Mouse (Mus musculus) MEL-GATA-1-ER (cell line): ENCODE results near the gene Lrba.

ENCODE experiments used
- DNase-seq: peaks from one replicate; pipeline ENCODE4 v3.0.0-alpha.2; 2012; ENCODE audit warnings: low read depth; ENCODE audit errors: extremely low read depth

Gene Lrba

DNA sequence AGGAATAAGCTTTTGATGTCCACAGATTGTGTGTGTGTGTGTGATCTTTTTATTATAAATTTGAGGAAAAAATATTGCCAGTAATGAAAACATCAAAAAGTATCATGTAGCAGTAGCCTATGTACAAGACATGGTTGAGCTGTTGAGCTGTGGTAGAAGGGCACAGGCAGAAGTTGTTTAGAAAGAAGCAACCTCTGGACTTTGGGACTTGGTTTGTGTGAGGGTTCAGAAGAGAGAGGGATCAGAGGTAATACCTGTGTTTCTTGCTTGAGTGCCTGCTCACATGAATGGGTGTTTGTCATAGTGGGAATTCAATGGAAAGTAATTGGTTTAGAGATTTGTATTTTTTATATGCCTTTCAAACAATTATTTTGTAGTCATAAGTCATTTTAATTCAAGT lies 276.1 kb downstream of the Lrba start:
- no peak for DNase-seq

DNA sequence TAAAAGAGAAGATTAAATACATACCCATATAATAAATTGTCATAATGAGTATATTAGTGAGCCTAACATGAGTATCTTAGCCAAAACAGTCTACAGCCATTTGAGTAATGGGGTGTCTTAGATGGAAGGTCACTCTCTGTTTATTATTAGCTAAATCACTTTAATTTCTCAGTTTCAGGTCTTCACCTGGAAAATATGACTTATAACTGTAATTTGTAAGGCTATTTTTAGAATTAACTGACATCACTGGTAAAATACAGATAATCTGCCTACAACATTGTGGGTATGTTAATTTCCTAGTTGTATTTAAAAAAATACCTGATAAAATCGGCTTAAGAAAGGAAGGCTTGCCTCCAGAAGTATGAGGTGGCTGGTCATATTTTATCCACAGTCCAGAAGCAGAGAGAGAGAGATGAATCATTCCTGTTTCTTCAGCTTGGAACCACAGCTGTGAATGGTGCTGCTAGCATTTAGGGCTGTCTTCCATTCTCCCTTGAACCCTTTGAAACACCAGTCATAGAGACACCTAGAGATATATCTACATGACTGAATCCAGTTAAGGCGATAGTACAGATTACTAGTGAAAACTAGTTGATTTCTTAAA lies 294.1 kb downstream of the Lrba start:
- no peak for DNase-seq

DNA sequence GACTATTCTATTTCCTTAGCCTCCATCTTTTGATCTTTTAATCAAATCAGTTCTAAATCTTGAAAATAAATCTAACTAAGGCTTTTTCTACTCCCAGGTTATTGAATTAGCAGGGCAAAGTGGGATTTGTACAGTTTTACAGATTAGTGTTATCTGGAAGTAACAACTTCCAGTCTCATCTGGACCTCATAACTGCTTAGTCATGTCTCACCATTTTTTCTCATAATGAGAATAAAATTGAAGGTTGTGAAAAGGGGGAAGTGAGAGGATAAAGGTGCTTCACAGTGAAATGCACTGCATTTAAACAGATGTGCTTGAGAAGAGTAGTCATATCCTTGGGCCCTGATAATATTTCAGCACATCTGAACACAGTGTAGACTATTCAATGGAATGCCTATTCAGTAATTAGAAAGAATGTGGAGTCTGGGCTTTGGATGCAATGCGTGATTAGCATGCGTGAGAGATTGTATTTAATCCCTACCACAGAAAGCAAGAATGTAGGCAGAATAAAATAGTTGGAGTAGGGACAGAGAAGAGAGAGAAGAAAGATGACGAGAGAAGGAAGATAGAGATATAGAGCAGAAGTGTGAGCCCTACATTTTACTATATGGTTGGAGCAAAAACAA lies 298.5 kb downstream of the Lrba start:
- DNase-seq, result peak; percentile 33

DNA sequence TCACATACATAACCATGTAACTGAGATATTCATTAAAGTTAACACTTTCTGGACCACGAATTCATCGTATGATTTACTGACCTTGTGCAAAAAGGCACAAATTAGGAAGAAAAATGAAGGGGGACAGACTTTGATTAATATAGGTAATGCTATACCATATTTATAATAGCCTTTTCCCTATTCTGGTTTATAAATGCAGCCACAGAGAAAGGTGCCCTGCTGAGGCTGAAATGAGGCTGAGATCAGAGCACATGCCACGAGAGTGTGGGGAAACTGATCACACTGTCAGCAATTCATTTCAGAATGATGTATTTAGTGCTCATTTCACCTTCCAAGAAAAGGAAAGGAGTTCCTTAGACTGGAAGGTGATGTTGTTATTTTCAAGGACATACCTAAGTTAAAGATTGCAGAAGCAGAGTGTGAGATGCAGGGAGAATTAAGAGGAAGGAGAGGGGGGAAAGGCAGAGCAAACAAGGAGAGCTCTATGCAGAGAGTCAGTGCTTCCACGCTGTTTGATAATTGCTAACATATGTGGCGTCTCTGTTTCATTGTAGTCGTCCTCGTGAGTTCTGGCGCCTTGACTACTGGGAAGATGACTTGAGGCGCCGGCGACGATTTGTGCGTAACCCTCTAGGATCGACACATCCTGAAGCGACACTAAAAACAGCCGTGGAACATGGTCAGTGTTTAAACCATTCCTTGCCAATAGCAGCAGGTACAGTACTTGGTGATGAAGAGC lies 307.2 kb downstream of the Lrba start:
- DNase-seq, result no peak

DNA sequence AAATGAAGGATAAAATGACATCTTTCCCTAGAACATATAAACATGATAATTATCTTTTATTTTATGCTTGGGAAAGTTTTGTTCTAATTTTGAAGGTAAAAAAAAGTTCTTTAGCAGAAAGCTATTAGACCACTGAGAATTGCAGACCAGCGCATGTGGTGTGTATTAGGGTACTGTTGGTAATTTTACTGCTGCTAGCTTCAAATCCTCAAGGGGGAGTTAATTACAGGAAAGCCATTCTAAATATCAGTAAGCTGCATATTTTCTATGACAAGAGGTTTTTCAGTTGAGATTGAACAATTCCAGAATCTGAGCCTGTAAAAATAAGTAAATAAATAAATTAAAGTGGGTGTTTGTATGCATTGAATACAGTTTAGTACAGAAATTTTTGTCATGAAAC lies 312.3 kb downstream of the Lrba start:
- no peak for DNase-seq

DNA sequence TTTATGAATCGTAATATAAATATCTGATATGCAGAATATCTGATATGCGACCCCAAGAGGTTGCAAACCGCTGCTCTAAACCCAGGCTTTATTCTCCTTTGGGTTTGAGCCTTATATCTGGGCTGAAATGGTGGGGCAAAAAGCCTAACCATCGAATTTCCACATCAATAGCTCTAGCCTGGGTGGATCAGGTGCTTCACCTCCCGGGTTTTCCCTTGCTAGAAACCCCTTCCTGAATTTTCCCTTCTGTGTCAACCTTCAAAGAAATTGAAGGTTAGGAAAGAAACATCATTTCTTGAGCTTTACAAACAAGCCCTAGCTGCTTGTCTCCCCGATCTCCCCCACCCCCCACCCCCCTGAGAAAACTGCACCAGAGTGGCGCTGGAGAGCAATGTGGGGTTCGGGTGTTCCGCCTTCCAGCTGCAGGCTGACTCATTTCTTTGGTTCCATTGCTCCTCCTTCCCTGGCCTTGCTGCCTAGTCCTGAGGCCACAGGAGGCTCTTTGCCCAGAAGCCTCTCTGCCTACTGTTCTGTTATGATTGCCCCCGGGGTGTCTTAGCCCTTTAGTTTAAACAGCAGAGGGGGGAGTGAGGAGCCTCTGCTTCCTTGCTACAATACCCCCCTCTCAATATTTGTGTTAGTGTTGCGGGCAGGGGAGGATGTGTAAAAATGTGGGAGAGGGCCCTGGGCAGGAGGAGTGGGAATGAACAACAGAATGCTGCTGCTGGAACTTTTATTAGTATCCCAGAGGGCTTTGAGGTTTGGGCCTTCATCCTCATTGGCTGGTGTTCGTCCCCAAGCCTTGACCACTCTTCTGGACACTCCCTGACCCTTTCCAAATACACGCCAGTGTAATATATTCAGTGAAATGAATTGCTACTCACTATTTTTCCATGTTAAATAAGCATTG lies 314.4 kb downstream of the Lrba start:
- DNase-seq, result no peak

DNA sequence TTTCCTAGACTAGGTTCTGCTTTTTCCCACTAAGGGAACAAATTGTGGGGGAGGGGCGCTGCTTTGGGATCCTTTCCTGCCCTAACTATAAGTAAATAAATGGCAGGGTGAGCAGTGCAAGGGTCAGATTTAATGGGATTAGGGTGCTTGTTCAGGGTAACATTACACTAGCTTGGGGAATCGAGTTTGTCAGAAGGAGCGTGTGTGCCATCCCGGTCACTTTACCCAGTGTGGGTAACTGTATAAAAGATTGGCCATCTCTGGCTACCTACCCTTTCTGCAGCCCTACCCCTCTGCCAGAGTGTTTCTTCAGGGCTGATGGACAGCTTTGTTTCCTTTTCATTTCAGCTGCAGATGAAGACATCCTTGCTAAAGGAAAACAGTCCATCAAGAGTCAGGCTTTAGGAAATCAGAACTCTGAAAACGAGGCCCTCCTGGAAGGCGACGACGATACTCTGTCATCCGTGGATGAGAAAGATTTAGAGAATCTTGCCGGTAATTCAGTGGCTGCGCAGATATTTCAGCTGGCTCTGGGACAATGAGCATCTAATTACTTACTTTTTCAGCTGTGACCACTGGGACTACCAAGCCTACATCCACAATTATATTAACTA lies 315.2 kb downstream of the Lrba start:
- no peak for DNase-seq

DNA sequence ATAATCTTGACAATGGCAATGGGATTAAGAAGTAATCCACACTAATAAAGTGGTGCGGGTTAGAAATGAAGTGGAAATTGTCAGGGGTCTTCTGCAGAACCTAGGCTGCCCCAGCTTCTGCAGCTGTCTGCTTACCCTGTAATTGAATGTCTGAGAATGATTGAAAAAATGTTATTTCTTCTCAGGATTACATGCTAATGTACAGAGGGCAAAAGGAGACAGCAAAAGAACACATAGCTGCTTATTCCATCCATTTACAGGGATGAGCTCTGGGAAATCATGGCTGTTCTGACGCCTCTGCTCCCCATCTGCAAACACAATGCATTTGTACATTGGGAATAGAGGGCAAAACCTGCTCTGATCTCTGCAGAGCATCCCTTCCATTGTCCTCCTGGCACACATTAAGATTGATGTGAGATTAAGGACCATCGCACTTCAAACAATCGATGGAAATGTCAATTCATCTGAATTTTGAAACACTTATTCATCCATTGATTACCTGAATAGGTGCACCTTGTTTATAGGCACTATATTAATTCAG lies 316.7 kb downstream of the Lrba start:
- no peak for DNase-seq

DNA sequence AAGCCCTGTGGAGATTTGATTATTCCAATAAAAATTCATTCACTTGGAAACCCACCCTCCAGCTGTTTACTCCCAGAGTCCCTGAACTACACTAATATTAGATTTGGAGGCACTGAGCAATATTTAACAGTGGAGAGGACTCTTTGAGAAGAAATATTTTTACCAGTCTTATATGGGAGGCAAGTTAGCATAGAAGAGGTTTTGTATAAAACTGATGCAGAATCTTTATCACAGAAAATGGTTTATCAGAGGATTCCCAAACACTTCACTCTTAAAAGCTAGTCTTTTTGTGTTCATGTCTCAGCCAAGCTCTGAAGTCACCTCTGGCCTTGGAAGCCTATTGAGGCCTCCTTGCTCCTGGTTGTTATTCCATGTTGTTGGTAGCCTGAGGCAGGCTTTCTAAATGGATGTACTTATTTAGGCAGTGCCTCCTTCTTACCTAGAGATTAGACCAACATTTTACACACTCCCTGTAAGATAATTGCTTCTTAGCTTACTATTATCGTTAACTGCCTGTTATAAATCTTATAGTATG lies 317.4 kb downstream of the Lrba start:
- DNase-seq, result no peak

DNA sequence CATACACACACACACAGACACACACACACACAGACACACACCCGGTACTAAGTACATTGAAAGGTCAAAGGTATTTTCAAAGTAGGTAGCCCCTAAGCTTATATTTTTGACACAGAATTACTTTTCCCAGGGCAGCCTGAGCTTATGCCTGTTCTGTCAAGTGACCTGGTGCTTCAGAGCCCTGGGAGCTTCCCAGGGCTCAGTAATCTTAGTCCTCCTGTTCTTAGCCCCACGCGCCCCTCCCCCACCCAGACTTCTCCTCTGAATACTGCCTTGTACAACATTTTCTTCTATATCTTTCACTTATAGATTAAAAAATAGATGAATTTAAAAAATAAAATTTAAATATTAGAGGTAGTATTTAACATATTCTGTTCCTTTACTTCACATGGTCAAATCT lies 320.3 kb downstream of the Lrba start:
- no peak for DNase-seq

DNA sequence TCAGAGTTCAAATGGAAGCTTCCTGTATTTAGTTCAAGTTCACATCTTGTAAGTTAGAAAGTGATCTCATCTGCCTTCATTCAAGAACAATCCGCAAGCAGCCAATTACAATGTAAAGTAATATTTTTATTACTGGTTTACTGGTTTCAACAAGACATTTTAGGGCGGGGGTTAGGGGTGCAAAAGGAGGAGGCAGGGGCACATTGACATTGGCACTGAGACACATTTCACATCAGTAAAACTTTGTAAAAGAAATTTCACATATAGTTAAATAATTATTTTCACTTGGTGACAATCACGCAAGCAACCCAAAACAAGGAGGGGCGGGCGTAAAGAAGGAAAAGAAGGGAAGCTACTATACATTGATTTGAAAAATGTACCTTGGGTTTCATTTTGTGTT lies 321.5 kb downstream of the Lrba start:
- no peak for DNase-seq

DNA sequence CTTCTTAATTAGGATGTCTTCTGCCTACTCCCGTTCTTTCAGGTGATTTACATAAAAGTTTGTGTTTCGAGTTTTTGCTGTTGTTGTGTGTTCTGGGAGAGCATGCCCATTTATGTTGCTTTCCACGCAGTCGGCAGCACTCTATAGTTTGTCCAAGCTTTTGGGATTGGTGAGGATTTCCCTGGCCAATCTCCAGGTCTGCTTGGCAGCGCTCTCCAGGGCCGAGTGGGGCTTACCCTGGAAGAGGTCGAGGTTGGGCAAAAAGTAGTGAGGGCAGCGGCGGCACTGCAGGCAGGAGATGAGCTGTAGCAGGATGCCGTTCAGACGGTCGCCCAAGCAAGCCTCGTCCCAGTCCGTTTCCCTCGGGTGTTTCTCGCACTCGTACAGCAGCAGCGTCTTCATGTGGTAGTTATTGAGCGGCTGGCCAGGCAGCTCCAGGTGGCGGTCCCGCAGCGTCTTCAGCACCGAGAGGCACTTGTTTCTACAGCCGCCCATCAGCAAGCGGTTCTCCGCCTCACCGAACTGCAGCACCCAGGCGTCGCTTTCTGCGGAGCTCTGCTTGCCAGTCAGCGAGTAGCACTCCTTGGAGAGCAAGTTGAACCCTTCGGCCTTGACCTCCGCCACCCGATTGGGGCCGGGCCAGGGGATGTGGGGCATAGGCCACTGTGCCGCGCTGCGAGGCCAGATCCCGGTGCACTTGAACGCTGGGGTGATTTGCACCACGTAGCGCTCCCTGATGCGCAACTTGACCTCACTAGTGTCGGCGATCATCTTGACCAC lies 322.2 kb downstream of the Lrba start:
- DNase-seq, result no peak

DNA sequence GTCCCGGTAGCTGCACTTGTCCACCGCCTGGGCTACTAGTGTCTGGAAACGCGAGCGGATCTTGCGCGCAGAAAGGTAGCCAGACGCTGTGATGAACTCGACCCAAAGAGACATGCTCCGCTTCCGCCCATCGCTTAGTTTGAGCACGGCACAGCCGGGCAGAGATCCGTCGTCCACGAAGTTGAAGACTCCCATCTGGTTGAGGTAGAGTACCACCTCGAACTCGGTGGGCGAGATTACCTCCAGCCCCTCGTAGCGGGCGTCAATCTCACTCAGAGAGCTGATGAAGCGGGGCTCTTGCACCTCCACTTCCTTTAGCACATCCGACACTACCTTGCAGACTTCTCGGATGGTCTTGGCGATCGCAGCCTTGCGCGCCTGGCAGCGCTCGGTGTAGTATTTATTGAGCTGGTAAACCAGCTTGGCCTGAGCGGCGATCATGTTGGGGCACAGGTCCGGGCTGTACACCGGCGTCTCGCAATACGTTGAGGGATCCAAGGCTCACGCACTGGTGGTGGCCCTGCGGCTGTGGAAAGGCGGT lies 322.8 kb downstream of the Lrba start:
- no peak for DNase-seq

DNA sequence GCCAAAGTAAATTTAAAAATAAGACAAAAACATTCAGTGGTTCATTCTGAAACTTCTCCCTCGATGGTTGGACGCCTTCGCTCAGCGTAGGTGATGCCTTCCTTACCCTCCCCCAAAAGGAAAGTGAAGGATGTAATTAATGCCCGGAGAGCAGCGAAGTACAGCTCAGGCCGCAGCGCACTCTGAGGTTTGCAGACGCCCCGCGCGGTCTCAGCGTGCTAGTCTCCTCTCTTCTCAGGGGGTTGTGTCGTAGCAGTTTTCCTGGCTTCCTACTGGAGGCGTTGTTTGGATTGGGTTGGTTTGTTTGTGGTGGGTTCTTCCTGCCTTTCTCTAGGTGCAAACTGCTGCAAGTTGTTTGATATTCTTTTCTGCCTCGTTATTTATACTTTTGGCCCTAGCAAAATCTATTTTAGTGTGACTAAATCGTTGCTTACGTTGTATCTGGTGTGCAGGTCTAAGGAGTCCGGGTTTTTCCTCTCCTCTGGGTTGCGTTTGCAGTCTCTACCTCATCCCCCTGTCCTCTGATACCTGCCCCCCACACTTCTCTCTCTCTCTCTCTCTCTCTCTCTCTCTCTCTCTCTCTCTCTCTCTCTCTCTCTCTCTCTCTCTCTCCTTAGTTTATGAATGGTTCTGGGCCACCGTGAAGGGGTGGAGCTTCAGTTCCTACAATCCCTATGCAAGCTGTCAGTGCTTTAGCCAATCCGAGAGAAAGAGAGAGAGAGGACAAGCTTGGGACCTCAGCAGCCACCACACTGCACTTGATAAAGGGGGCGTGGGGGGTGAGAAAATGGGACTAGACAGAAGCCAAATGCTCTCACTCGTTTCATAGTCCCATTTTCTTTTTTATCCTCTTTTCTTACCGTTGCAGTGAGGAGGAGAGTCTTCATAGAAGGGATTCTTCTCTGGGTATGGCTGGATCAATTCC lies 323.9 kb downstream of the Lrba start, which contains the start of gene Mab21l2:
Gene Mab21l2, minus strand, starts transcription at position 539 of the 925 bp plus-strand sequence.
- no peak for DNase-seq

DNA sequence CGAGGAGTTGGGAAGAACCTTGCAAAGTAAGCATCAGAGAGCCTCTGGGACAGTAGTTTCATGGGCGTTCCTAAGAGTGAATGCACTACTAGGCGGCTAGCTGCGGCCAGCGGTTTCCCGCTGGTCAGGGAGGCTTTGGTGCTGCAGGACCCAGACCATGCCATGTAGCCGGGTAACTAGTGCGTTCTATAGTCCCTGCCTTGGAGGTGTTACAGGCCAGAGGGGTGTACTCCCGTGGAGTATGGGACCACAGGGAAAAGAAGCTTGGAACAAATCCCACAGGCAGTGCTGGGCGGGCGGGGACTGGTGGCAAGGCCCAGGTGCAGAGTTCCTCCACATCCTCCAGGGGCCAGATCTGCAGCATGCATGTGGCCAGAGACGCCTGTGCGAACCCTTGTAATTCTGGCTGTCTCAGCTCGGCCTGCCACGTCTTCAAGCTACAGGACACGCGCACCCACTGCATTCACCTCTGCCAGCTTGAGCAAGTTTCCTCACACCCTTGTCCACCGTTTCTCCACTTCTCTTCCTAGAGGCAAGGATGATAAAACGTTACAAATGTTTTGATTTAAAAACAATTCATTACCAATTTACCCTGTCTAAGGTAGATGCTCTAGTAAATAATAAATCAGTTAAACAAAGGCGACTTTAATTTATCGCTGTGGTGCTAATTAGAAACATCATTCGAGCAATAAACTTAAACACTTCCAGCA lies 326.0 kb downstream of the Lrba start:
- DNase-seq, result no peak

DNA sequence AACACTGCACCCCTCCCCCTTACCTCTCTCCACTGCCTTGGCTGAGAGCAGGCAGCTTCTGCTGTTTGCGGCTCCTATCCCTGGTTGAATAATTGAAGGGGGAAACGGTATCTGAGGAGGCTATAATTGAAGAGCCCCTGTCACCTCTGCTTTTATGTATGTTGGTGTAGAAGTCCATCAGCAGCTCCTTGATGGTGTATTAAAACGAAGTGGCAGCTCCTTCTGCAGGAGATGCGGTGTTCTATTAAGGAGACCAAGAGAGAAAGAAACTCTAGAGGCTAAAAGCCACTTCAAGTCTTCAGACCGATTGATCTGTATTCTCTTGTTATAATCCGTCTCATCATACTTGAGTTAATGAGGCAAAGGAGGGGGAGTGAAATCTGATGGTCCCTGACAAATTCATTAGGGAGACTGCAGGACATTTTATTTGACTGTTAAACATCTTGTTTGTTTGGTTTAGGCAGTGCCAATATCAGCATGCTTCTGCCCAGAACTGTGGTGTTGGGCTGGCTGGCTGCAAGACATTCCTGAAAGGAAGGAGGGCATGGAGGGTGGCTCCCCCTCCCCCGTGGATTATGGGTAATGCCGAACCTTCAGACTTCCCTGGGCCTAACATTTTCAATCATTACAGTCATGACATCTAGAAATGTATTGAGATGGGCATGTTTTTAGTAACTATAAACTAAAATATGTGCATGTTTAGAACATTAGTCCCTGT lies 326.7 kb downstream of the Lrba start:
- DNase-seq, result no peak

DNA sequence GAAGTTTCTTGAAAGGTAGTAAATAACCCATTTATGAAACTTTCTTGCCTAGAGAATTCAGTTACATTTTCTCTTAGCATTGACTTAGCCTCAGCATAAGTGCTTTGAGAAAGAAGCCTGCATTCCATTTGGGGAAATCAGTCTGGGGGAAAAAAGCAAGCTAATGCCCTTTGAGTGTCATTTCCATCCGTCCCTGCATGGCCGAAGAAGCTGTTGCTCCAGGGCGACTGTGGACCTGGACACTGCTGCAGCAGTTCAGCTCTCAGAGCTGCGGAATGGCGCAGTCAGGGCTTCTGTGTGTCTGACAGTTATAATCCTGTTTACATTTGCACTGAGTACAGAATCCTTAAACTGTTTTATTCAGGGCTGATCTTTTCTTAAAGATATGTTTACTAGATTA lies 327.7 kb downstream of the Lrba start:
- DNase-seq, result no peak
